Mouse (Mus musculus) heart, postnatal 25 days (tissue): ENCODE measurements around the gene Ago1. TPM values are rescaled to one million over a fixed set of nuclear protein-coding genes. Genes with fewer than 3 reads are reported as not detected.

Experiments
- DNase-seq: peaks from one replicate; pipeline ENCODE4 v3.0.0; 2022; ENCODE audit warnings: low spot score
- intact Hi-C: fragments of 180-260 bp; cut with DNase I; formaldehyde crosslinking; loops from one replicate; pipeline ENCODE4 v1.15.1; 2025
- total RNA-seq, 2 experiments: library from RNA; stranded (reverse); gene quantifications; 2 replicates each; pipeline ENCODE4 v1.2.3; 2021

Ago1 gene
- total RNA-seq, result 10 to 100 TPM; 10.7 to 12.3 TPM

GRCm38 (mm10) chr4:126468285-126468901 lies at the start of gene Ago1:
TSS of gene Ago1 (minus strand) at chr4:126468583.
- intact Hi-C loops, result loop anchor here (5.0 kb wide), 1 partner anchor 36 kb away; no protein-coding TSS in a partner anchor
- peak; percentile 92 for DNase-seq

DNA sequence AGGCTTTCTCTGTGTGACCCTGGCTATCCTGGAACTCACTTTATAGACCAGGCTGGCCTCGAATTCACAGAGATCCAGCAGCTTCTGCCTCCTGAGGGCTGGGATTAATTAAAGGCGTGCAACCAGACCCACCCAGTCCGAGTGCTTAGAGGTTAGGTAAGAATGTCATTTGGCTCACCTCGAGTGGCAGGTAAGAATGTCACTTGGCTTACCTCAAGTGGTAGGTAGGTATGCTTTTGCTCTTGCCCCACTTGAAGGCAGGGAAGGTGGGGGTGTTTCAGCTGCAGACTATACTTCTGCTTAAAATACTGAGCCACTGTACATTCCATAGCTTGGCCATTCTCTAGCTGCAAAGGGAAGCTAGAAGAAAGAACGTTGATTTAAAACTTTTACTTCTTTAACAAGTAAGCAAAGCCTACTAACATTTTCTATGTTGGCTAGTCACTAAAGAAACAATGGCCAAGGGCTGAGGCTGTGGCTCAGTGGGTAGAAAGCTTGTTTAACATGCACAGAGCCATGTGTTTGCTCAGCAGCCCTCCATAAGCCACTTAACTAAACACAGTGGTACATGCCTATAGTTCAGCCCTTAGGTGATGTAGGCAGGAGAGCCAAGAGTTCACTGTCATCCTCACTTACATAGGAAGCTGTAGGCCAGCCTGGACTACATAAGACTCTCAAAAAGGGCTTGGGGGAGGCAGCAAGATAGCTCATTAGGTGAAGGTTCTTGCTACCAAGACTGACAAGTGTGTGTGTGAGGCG lies 44.1 kb upstream of the Ago1 start:
- no peak for DNase-seq
- intact Hi-C loops, result no loop called here

DNA sequence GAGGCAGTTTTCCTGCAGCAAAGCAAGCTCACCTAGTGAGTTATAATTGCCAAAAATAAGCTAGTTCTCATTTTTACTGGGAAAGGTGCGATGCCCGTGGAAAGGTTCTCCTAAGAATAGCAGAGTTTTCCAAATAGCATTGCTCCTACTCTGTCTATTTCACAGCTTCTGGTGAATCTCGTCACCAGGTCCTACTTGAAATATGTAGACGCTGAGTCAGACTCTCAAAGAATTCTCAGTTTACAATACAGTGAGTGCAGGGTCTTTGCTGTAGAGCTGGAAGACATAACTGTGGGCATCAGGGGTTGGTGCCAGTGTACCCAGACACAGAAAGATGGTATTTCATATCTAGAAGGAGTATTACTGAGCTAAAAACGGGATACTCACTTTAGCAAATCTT lies 42.6 kb upstream of the Ago1 start:
- no peak for DNase-seq
- intact Hi-C loops, result no loop called here

GRCm38 (mm10) chr4:126509072-126509471 lies 40.7 kb upstream of the Ago1 start:
- DNase-seq, result no peak
- intact Hi-C loops, result no loop called here

- no peak for DNase-seq
- intact Hi-C loops, result no loop called here
These were observed 39.9 kb upstream of the Ago1 start for GRCm38 (mm10) chr4:126508110-126508899.

DNA sequence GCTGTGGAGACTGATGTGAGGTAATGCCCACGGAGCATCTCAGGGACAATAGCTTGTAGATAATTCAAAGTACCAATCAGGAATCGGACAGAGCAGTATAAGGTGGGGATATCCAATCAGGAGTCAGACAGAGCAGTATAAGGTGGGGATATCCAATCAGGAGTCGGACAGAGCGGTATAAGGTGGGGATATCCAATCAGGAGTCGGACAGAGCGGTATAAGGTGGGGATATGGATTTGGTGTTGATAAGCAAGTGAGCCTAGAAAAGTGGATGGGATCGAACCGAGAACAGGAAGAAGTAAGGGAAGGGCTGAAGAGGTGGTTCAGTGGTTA lies 34.6 kb upstream of the Ago1 start:
- no peak for DNase-seq

DNA sequence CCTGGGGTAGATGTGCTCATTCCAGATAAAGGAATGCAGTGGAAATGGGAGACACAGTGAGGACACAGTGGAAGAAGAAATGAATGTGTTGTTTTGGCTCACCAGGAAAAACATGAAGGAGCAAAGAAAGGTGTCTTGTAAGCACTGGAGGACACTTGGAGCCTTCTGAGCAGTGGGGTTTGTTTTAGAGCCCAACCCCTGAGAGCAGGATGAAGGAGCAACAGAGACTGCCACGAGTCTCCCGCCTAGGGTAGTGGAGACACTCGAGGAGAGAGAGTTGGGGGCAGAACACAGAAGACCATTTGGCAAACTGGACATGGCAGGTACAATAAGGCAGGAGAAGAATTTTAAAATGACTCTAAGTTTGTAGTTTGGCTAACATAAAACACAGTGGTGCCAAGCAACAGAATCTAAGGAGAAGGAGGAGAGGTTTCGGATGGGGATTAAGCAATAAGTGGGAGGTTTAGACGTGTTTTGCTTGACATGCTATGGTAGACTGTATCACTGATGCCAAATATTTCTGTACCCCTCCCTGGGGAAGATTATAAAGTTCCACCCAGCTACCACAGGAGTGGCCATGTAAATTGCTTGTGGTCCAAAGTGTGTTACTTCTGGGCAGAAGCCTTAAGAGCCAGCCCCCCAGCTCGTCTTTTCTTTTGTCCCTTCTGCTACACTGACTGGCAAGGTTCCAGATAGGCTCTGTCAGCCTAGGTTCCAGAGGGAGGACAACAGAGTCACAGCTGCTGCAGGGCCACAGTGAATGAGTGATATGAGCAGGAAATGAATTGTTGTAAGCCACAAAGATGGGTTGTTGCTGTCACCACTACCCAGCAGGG lies 34.0 kb upstream of the Ago1 start:
- DNase-seq, result no peak
- intact Hi-C loops, result no loop called here

More for the DNA sequence above, 34.6 kb upstream of the Ago1 start:
- intact Hi-C loops, result no loop called here

DNA sequence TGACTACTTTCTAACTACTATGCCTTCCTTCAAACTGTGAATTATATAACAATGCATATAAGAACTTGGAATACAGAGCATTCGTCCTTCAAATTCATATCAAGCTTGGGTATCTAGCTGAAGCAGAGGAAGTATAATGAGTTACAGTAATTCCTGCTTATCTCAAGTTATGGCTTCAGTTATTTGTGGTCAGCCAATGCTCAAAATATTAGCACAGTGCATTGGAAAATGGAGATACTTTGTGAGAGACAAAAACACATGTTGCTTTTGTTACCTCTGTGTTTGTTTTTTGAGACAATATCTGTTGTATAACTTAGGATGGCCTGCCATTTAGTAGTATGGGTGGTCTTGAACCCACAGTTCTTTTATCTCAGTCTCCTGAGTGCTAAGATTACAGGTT lies 30.2 kb upstream of the Ago1 start:
- intact Hi-C loops, result no loop called here
- DNase-seq, result no peak

- no peak for DNase-seq
- intact Hi-C loops, result no loop called here
These were observed 28.6 kb upstream of the Ago1 start for GRCm38 (mm10) chr4:126496963-126497362.

DNA sequence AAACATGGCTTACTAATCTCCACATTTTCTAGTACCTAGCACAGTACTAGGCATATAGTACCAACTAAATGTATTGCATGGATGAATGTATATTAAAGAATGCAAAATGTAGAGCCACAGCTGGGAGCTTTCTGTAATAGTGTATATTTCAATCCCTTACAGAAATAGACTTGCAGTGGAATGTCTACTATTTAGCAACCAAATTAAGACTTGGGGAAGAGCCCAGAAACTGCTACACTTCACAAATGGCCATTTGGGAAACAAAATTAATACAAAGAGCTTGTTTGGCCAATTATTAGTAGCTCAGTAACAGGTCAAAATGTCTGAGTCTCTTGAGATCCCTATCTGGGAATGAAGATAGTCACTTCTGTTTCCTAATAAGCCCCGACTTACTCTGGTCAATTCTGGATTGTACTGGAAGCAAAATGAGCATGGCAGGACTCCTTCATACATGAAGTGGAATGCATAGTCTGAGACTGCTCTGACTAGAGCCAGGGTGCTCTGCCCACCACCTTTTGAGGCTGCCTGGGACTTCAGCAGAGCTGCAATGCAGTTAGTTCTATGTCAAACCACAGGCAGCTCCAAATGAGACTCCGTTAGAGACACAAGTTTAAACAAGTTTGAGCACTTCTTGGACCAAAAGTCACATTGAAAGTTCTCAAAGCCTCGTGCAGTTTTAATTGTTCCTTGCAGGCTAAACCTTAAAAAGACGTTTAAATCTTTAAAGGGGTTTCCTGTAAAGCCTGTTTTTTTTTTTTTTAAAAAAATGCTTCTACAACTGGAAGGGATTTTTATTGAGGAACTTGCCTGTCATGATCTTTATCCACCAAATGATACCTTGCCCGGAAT lies 27.8 kb upstream of the Ago1 start:
- DNase-seq, result no peak
- intact Hi-C loops, result no loop called here

GRCm38 (mm10) chr4:126495453-126495852 lies 27.1 kb upstream of the Ago1 start:
- DNase-seq, result no peak
- intact Hi-C loops, result no loop called here

DNA sequence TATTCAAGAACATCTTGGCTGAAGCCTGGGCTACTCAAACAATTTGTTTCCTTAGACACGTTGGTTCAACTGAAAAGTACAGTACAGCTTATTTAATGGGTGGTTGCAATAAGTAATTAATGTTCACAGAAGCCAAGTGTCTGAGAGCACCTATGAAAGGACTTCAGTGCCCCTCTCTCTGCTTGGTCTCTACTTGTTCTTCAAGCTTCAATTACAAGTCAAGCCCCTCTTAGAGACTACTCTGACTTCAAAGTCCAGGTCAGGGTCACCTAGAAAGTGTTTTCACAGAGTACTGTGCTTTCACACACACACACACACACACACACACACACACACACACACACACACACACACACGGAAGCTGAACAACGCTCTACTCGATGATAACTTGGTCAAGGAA lies 25.0 kb upstream of the Ago1 start:
- intact Hi-C loops, result no loop called here
- DNase-seq, result no peak

DNA sequence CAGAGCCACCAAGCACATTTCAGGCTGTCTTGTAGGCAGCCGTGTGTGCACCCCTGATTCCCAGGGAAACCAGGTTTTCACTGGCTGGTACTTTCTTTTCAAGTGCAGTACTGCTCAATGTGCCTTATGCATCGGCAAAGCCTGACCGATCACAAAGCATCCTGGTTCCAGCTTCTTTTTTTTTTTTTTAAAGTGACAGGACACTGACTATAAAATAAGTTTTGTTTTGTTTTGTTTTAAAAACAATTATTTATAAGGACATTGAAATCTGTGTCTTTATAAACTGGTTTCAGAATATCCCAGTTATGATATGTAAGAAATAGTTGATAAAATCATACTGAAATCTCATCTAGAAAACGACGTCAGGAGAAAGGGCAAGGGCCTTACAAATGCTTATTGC lies 23.6 kb upstream of the Ago1 start:
- intact Hi-C loops, result no loop called here

GRCm38 (mm10) chr4:126490726-126491125 lies 22.3 kb upstream of the Ago1 start:
- DNase-seq, result no peak
- intact Hi-C loops, result no loop called here

More for the DNA sequence above, 23.6 kb upstream of the Ago1 start:
- DNase-seq, result no peak

DNA sequence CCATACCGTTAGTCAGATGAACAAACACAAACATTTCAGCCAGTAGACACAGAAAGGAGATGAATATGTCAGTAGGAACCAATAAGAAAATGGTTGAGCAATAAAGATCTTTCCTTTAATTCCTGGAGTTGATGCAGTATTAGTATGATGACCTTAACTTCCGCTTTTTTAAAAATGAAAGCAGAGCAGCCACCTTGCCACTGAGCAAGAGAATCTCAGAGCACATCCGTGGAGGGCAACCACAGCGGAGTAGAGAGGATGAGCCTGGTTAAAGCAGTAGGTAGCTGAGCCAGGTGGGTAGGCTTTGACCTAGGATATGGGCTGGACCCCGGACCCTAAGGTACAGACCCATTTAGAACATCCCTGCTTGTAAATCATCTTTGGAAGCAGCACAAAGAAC lies 21.4 kb upstream of the Ago1 start:
- intact Hi-C loops, result no loop called here
- DNase-seq, result no peak

DNA sequence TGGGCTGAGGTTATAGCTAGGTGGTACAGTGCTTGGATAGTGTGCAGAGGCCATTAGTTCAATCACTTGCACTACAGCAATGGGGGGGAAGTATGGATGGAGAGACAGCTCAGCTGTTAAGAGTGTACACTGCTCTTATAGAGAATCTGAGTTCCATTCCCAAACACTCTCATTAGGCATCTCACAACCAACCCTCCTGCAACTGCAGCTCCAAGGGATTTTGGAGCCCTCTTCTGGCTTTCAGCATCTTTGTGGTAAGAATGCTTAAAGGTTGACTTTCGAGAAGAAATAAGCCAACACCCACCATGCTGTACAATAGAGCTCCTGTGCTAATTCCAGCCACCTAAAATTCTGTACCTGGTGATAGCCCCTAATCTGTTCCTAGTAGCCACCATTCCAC lies 17.8 kb upstream of the Ago1 start:
- no peak for DNase-seq
- intact Hi-C loops, result no loop called here

GRCm38 (mm10) chr4:126485065-126485464 lies 16.7 kb upstream of the Ago1 start:
- no peak for DNase-seq
- intact Hi-C loops, result no loop called here

DNA sequence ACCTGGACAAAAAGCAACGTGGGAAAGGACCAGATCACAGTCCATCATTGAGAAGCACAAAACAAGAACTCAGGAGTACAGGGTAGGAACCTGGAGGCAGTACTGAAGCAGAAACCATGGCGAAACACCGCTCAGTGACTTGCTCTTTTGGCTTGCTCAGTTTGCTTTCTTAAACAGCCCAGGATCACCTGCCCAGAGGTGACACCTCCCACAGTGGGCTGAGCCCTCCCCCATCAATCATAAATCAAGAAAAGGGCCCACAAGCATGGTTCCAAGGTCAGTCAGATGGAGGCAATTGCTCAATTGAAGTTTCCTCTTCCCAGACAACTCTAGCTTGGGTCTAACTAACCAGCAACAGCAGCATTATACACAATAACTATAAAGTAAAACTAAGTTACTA lies 15.5 kb upstream of the Ago1 start:
- no peak for DNase-seq
- intact Hi-C loops, result no loop called here

DNA sequence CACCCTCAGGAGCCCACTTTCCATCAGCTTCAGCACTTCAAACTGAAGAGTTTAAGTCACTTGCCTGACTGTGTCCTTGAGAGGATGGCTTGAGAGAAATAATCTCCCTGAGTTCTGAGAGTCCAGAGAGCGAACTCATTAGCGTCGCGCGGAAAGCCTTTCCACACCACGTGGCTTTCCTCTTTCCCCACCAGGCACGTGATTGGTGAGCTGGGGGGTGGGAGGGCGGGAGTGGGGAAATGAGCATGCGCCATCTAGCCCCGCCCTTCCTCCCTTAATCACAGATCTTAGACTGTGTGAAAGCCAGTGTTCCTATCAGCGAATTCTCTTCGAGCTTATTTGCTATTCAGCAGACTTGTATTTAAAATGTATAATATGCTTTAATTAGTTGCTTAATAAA lies 14.6 kb upstream of the Ago1 start:
- intact Hi-C loops, result no loop called here
- no peak for DNase-seq
